Mouse (Mus musculus): ENCODE data around the gene Exog.

DNA sequence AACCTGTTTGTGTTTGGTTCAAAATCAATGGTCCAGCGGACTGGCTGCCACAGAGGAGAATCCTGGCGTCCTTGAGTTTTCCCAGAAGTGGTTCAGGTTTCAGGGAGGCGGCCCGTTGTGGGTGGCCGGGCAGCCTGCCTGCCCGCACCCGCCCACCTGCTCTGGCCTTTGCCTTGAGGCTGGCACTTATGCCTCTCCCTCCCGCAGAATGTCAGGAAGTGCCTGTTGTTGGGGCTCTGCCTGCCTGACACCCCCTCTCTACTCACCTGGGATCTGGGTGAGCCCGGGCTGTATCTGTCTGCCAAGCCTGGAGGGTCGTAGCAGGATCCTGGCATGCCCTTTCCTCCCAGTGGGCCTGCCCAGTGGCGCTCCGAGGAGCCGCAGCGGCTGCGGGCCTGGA, 36.9 kb upstream of the Exog start:
- TF ChIP-seq USF1 (IDR thresholded peaks at IDR 0.05; ENCODE audit: low read depth) (no peak), CTCF (IDR thresholded peaks at IDR 0.05; ENCODE audit: control insufficient read depth, insufficient read depth, insufficient read length) (no peak), MYOD1 (IDR thresholded peaks at IDR 0.05; ENCODE audit: control insufficient read depth, insufficient read length, low read depth) (no peak), MAX (IDR thresholded peaks at IDR 0.05) (no peak), CEBPB (IDR thresholded peaks at IDR 0.05; ENCODE audit: low read depth) (no peak), MYOG (IDR thresholded peaks at IDR 0.05; ENCODE audit: control insufficient read depth, extremely low read depth, insufficient read length) (no peak)
